ENCODE assay signal across 29 mouse cellular contexts in the genomic region with DNA sequence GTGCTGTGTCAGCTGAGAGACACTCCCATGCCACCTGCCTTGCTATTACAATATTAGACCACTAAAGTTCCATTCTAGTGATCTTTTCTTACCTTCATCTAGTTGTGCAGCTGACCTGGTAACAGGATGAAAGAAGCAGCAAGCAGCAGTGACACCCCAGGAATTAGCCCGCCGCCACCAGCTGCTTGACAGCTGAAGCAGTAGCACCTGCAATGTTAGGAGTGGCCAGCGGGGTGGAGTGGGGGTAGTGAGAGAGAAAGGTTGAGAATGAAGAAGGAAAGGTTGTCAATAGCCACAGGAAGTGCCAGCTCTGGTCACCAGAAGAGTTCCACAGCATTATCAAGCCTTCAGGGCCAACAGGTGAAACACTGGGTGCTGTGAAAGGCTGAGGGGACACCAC. TPM values are rescaled to one million over a fixed set of nuclear protein-coding genes. Genes with fewer than 3 reads are reported as not detected.
DNase-seq lines count a peak whose midpoint lies in the region; ATAC-seq and TF ChIP-seq lines count a peak whose summit lies in the region.
"Had no signal": no experiment of that assay in that cellular context is flagged by ENCODE, and none has a peak within 500 bp of the region (broad histone marks: within the 10 kb centered on the region; RNA-seq: fewer than 3 reads in every experiment).

No protein-coding gene starts in this region.

- TF ChIP-seq CTCF in liver, embryonic 14.5 days (IDR thresholded peaks at IDR 0.05; ENCODE audit: low read depth) = peak; percentile 23; the same call in 1 of the 2 replicates

- no peaks in the 10 kb centered on the region for H3K27me3 ChIP-seq in liver, embryonic 14.5 days (ENCODE audit: control insufficient read depth, insufficient read depth, low read length)
- H3K27me3 ChIP-seq in liver, embryonic 12.5 days (replicated peaks) = no peaks in the 10 kb centered on the region
- H3K27me3 ChIP-seq: embryonic facial prominence, embryonic 12.5 days; heart, embryonic 12.5 days; intestine, embryonic 15.5 days; Patski; stomach, embryonic 15.5 days had no signal

- peak; percentile 25 for DNase-seq in cerebellum, adult 9-10 months
- DNase-seq in liver, embryonic 14.5 days (ENCODE audit: low read depth in 3 of 3, low spot score in 3 of 3) = no peak
- DNase-seq in A20 (ENCODE audit: low read depth, low spot score) = peak; percentile 48
- DNase-seq in R1 (ENCODE audit: low read depth, low spot score) = peak; percentile 32
- no peak for DNase-seq in cerebellum, postnatal 4 days (ENCODE audit: low spot score in 2 of 2)
- DNase-seq in testis, postnatal 14 days (ENCODE audit: low spot score) = no peak
- DNase-seq: adrenal gland, postnatal 25 days; cerebellum, adult 18-20 months; cerebellum, postnatal 36 days; embryo, embryonic 11 days; gastrocnemius, postnatal 25 days; heart, adult 11 months; heart, postnatal 4 days; kidney, adult 8-10 months; kidney, postnatal 10 days; lung, adult 18-20 months; lung, postnatal 10 days; midbrain, embryonic 14.5 days; thymus, adult 18-20 months had no signal

- no peak overlapping the region for H3K4me3 ChIP-seq in liver, embryonic 14.5 days (ENCODE audit: insufficient read depth in 1 of 2, low read depth in 2 of 2, low read length in 2 of 2)
- H3K4me3 ChIP-seq in liver, embryonic 12.5 days = no peak overlapping the region
- H3K4me3 ChIP-seq: embryonic facial prominence, embryonic 12.5 days; heart, embryonic 12.5 days; intestine, embryonic 15.5 days; stomach, embryonic 15.5 days had no signal

- no peak for TF ChIP-seq EP300 in liver, embryonic 14.5 days (IDR thresholded peaks at IDR 0.05; ENCODE audit: low read depth)

- ATAC-seq in cerebellum, adult (ENCODE audit: insufficient number of reproducible peaks, low FRiP score, low TSS enrichment) = no peak
- no peak for ATAC-seq in liver, embryonic 14.5 days (ENCODE audit: insufficient read depth)
- no peak for ATAC-seq in liver, embryonic 12.5 days
- ATAC-seq: forebrain, embryonic 14.5 days; hindbrain, embryonic 16.5 days; intestine, embryonic 15.5 days; Patski had no signal

- H3K27ac ChIP-seq in liver, embryonic 14.5 days = no peak overlapping the region
- H3K27ac ChIP-seq in liver, embryonic 12.5 days = no peak overlapping the region
- H3K27ac ChIP-seq: embryonic facial prominence, embryonic 12.5 days; intestine, embryonic 15.5 days; stomach, embryonic 15.5 days had no signal

- no peak overlapping the region for H3K4me2 ChIP-seq in liver, embryonic 14.5 days (ENCODE audit: low read depth)
- no peak overlapping the region for H3K4me2 ChIP-seq in liver, embryonic 12.5 days
- H3K4me2 ChIP-seq: embryonic facial prominence, embryonic 12.5 days; heart, embryonic 12.5 days; intestine, embryonic 15.5 days; stomach, embryonic 15.5 days had no signal

- peaks cover 8 to 9% of the 10 kb centered on the region in 2 experiments for H3K4me1 ChIP-seq in liver, embryonic 14.5 days (replicated peaks; ENCODE audit: control insufficient read depth in 2 of 2, insufficient read depth in 2 of 2, low read length in 1 of 2)
- peaks cover 10% of the 10 kb centered on the region for H3K4me1 ChIP-seq in liver, embryonic 12.5 days

- H3K36me3 ChIP-seq in liver, embryonic 14.5 days (replicated peaks; ENCODE audit: control insufficient read depth, insufficient read depth, low read depth) = no peaks in the 10 kb centered on the region; the same call in 1 of the 2 replicates
- peaks cover 7% of the 10 kb centered on the region for H3K36me3 ChIP-seq in liver, embryonic 12.5 days
- H3K36me3 ChIP-seq: intestine, embryonic 15.5 days; stomach, embryonic 15.5 days had no signal

- WGBS in liver, embryonic 14.5 days (ENCODE audit: insufficient replicate concordance) = 66% methylated on average over 3 of the region's 3 CpGs
- 62% methylated on average over 3 of the region's 3 CpGs for WGBS in liver, embryonic 12.5 days (ENCODE audit: insufficient replicate concordance)

- no peaks in the 10 kb centered on the region for H3K9me3 ChIP-seq in liver, embryonic 14.5 days (ENCODE audit: control insufficient read depth, low read length)
- H3K9me3 ChIP-seq in liver, embryonic 12.5 days (replicated peaks) = peaks cover 6% of the 10 kb centered on the region
- H3K9me3 ChIP-seq: intestine, embryonic 15.5 days; stomach, embryonic 15.5 days had no signal

- no peak overlapping the region for H3K9ac ChIP-seq in liver, embryonic 14.5 days (replicated peaks)
- H3K9ac ChIP-seq in liver, embryonic 12.5 days = no peak overlapping the region
- H3K9ac ChIP-seq: embryonic facial prominence, embryonic 12.5 days; heart, embryonic 12.5 days; intestine, embryonic 15.5 days; stomach, embryonic 15.5 days had no signal

RNA-seq across cellular contexts. Expression of a gene that starts 3.3 kb away (rescaled TPM):
- 44.1 and 62.9 TPM in 2 replicates for polyA plus RNA-seq in liver, embryonic 14.5 days (2012; rRNA removed)
- polyA plus RNA-seq in liver, embryonic 14.5 days (2014; fragmentation: Nextera tagmentation; extraction: Ambion mirVana) = 9.7 and 10.5 TPM in 2 replicates
- 12.6 and 13.7 TPM in 2 replicates for polyA plus RNA-seq in liver, embryonic 12.5 days (2016; fragmentation: Nextera tagmentation; extraction: Ambion mirVana)

RNA-seq across cellular contexts. Expression of a gene that starts 18.3 kb away (rescaled TPM):
- polyA plus RNA-seq in liver, embryonic 14.5 days (2012; rRNA removed) = 0.42 and 0.44 TPM in 2 replicates
- 0.51 and 0.63 TPM in 2 replicates for polyA plus RNA-seq in liver, embryonic 14.5 days (2014; fragmentation: Nextera tagmentation; extraction: Ambion mirVana)
- 1.3 and 1.5 TPM in 2 replicates for polyA plus RNA-seq in liver, embryonic 12.5 days (2016; fragmentation: Nextera tagmentation; extraction: Ambion mirVana)
- polyA plus RNA-seq: G1E had no signal

RNA-seq across cellular contexts. Expression of a gene that starts 25.8 kb away (rescaled TPM):
- 5.8 and 6.9 TPM in 2 replicates for polyA plus RNA-seq in liver, embryonic 14.5 days (2012; rRNA removed)
- polyA plus RNA-seq in liver, embryonic 14.5 days (2014; fragmentation: Nextera tagmentation; extraction: Ambion mirVana) = 17.7 and 18.3 TPM in 2 replicates
- 24.6 and 25.8 TPM in 2 replicates for polyA plus RNA-seq in liver, embryonic 12.5 days (2016; fragmentation: Nextera tagmentation; extraction: Ambion mirVana)

Comparison
In these comparisons a context has a peak if more than half of its experiments do, and no peak if none do; other contexts are left out.
1. DNase-seq: peak in cerebellum, adult 9-10 months (single experiment), A20 (single experiment) and R1 (single experiment); none in liver, embryonic 14.5 days (0 of 3), cerebellum, postnatal 4 days (0 of 2) and testis, postnatal 14 days (single experiment).